Mouse (Mus musculus): ENCODE data around the gene Rbfox3. TPM values are rescaled to one million over a fixed set of nuclear protein-coding genes. Genes with fewer than 3 reads are reported as not detected.

Rbfox3 gene
- total and polyA plus RNA-seq, 3 experiments: 0.16 TPM; not detected in 2

- ATAC-seq (ENCODE audit: extremely low read depth, insufficient number of reproducible peaks, low FRiP score, poor library complexity, severe bottlenecking) (no peak), DNase-seq (ENCODE audit: low spot score) (no peak)
- Histone ChIP-seq H3K9me3 (replicated peaks) (peaks cover 97% of the 10 kb centered on the region), H3K27me3 (ENCODE audit: insufficient read depth, low read length) (no peaks in the 10 kb centered on the region; the same call in 1 of the 2 replicates), H3K36me3 (replicated peaks) (no peaks in the 10 kb centered on the region), H3K4me3 (ENCODE audit: low read depth, low read length) (0 out of 2 replicates have a peak overlapping the region, but pooled peaks have one; percentile 7), H3K4me1 (ENCODE audit: insufficient read depth, low read depth, low read length) (no peaks in the 10 kb centered on the region)
- TF ChIP-seq CTCF (IDR thresholded peaks at IDR 0.05; ENCODE audit: low read depth, low read length) (no peak), TAL1 (conservative IDR thresholded peaks at IDR 0.05; ENCODE audit: low read depth, low read length) (no peak), GATA2 (IDR thresholded peaks at IDR 0.05; ENCODE audit: borderline replicate concordance, low read depth, low read length) (no peak), POLR2AphosphoS5 (IDR thresholded peaks at IDR 0.05; ENCODE audit: insufficient replicate concordance, low read depth, low read length) (no peak), GATA1 (IDR thresholded peaks at IDR 0.05; ENCODE audit: borderline replicate concordance, low read length) (no peak)
Measured at GRCm38 (mm10) chr11:118540411-118541026, 370.9 kb downstream of the Rbfox3 start.

GRCm38 (mm10) chr11:118538008-118538407, 373.4 kb downstream of the Rbfox3 start:
- Histone ChIP-seq H3K9me3 (replicated peaks) (peaks cover 97% of the 10 kb centered on the region), H3K36me3 (replicated peaks) (no peaks in the 10 kb centered on the region), H3K27me3 (ENCODE audit: insufficient read depth, low read length) (no peaks in the 10 kb centered on the region; the same call in 1 of the 2 replicates), H3K4me1 (ENCODE audit: insufficient read depth, low read depth, low read length) (no peaks in the 10 kb centered on the region), H3K4me3 (ENCODE audit: low read depth, low read length) (peak overlapping the region; percentile 5; the same call in 1 of the 2 replicates)
- TF ChIP-seq CTCF (IDR thresholded peaks at IDR 0.05; ENCODE audit: low read depth, low read length) (no peak), TAL1 (conservative IDR thresholded peaks at IDR 0.05; ENCODE audit: low read depth, low read length) (no peak), POLR2AphosphoS5 (IDR thresholded peaks at IDR 0.05; ENCODE audit: insufficient replicate concordance, low read depth, low read length) (no peak), GATA1 (IDR thresholded peaks at IDR 0.05; ENCODE audit: borderline replicate concordance, low read length) (no peak), GATA2 (IDR thresholded peaks at IDR 0.05; ENCODE audit: borderline replicate concordance, low read depth, low read length) (no peak)
- DNase-seq (ENCODE audit: low spot score) (no peak), ATAC-seq (ENCODE audit: extremely low read depth, insufficient number of reproducible peaks, low FRiP score, poor library complexity, severe bottlenecking) (no peak)

DNA sequence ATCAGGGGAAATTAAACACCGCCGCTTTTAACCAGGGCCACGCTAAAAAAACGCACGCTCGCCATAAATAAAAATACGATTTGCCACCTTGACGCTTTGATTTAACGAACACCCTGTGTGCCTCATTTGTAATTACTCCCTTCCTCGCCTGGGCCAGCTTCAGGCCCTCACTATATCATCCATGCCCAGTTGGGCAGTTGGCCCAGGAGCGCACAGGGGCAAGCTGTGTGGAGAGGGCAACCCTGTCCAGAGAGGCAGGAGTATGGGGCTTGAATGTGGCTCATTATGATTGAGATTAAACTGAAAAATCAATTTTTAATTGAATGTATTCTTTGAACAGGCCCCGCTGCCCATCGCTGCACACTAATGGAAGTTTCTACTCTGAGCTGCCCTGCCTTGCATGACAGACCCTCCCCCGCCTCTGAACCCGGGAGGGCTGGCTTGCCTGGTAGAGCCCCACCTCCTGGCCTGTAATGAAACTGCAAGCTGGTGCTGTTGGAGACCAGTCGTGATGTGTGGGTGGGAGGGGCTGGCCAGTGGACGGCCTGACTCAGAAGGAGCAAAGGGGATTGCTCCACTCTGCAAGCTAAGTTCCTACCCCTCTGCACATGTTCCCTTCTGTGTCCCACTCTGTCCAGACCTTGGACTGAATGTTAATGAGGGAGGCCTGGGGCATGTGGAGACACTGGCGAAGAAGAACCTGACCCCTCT, 376.9 kb downstream of the Rbfox3 start:
- Histone ChIP-seq H3K4me1 (ENCODE audit: insufficient read depth, low read depth, low read length) (no peaks in the 10 kb centered on the region), H3K36me3 (replicated peaks) (no peaks in the 10 kb centered on the region), H3K27me3 (ENCODE audit: insufficient read depth, low read length) (no peaks in the 10 kb centered on the region; the same call in 1 of the 2 replicates), H3K4me3 (ENCODE audit: low read depth, low read length) (no peak overlapping the region), H3K9me3 (replicated peaks) (peaks cover 94% of the 10 kb centered on the region)
- TF ChIP-seq POLR2AphosphoS5 (IDR thresholded peaks at IDR 0.05; ENCODE audit: insufficient replicate concordance, low read depth, low read length): no peak
- ATAC-seq (ENCODE audit: extremely low read depth, insufficient number of reproducible peaks, low FRiP score, poor library complexity, severe bottlenecking) (no peak), DNase-seq (ENCODE audit: low spot score) (no peak)

- H3K36me3 ChIP-seq (replicated peaks): no peaks in the 10 kb centered on the region
- no peak for ATAC-seq (ENCODE audit: extremely low read depth, insufficient number of reproducible peaks, low FRiP score, poor library complexity, severe bottlenecking)
- H3K9me3 ChIP-seq (replicated peaks): peaks cover 96% of the 10 kb centered on the region
- H3K4me1 ChIP-seq (ENCODE audit: insufficient read depth, low read depth, low read length): no peaks in the 10 kb centered on the region
- no peaks in the 10 kb centered on the region for H3K27me3 ChIP-seq (ENCODE audit: insufficient read depth, low read length)
- TF ChIP-seq GATA2 (IDR thresholded peaks at IDR 0.05; ENCODE audit: borderline replicate concordance, low read depth, low read length) (no peak), GATA1 (IDR thresholded peaks at IDR 0.05; ENCODE audit: borderline replicate concordance, low read length) (no peak), POLR2AphosphoS5 (IDR thresholded peaks at IDR 0.05; ENCODE audit: insufficient replicate concordance, low read depth, low read length) (no peak)
- no peak for DNase-seq (ENCODE audit: low spot score)
- no peak overlapping the region for H3K4me3 ChIP-seq (ENCODE audit: low read depth, low read length)
Measured at GRCm38 (mm10) chr11:118530313-118530712, 381.1 kb downstream of the Rbfox3 start.

- no peaks in the 10 kb centered on the region for H3K36me3 ChIP-seq (replicated peaks)
- H3K4me3 ChIP-seq (ENCODE audit: low read depth, low read length): no peak overlapping the region
- no peak for TF ChIP-seq POLR2AphosphoS5 (IDR thresholded peaks at IDR 0.05; ENCODE audit: insufficient replicate concordance, low read depth, low read length)
- no peak for TF ChIP-seq TAL1 (conservative IDR thresholded peaks at IDR 0.05; ENCODE audit: low read depth, low read length)
- no peak for TF ChIP-seq GATA2 (IDR thresholded peaks at IDR 0.05; ENCODE audit: borderline replicate concordance, low read depth, low read length)
- TF ChIP-seq CTCF (IDR thresholded peaks at IDR 0.05; ENCODE audit: low read depth, low read length): no peak
- no peak for TF ChIP-seq GATA1 (IDR thresholded peaks at IDR 0.05; ENCODE audit: borderline replicate concordance, low read length)
- no peaks in the 10 kb centered on the region for H3K27me3 ChIP-seq (ENCODE audit: insufficient read depth, low read length)
- peaks cover 95% of the 10 kb centered on the region for H3K9me3 ChIP-seq (replicated peaks)
- DNase-seq (ENCODE audit: low spot score): no peak
- ATAC-seq (ENCODE audit: extremely low read depth, insufficient number of reproducible peaks, low FRiP score, poor library complexity, severe bottlenecking): no peak
- H3K4me1 ChIP-seq (ENCODE audit: insufficient read depth, low read depth, low read length): no peaks in the 10 kb centered on the region
Measured at GRCm38 (mm10) chr11:118528761-118529160, 382.6 kb downstream of the Rbfox3 start.

- ATAC-seq (ENCODE audit: extremely low read depth, insufficient number of reproducible peaks, low FRiP score, poor library complexity, severe bottlenecking) (no peak), DNase-seq (ENCODE audit: low spot score) (no peak)
- Histone ChIP-seq H3K9me3 (replicated peaks) (peaks cover 92% of the 10 kb centered on the region), H3K27me3 (ENCODE audit: insufficient read depth, low read length) (no peaks in the 10 kb centered on the region), H3K4me1 (ENCODE audit: insufficient read depth, low read depth, low read length) (no peaks in the 10 kb centered on the region), H3K36me3 (replicated peaks) (no peaks in the 10 kb centered on the region), H3K4me3 (ENCODE audit: low read depth, low read length) (no peak overlapping the region)
- TF ChIP-seq POLR2AphosphoS5 (IDR thresholded peaks at IDR 0.05; ENCODE audit: insufficient replicate concordance, low read depth, low read length) (no peak), GATA1 (IDR thresholded peaks at IDR 0.05; ENCODE audit: borderline replicate concordance, low read length) (no peak), CTCF (IDR thresholded peaks at IDR 0.05; ENCODE audit: low read depth, low read length) (no peak), GATA2 (IDR thresholded peaks at IDR 0.05; ENCODE audit: borderline replicate concordance, low read depth, low read length) (no peak), TAL1 (conservative IDR thresholded peaks at IDR 0.05; ENCODE audit: low read depth, low read length) (no peak)
Measured at GRCm38 (mm10) chr11:118525059-118525458, 386.3 kb downstream of the Rbfox3 start.

Measured in G1E (cell line).